Mouse (Mus musculus) neutrophil, adult 83 days (primary cell): Measurements from ENCODE around the gene Olfr1102. TPM values are rescaled to one million over a fixed set of nuclear protein-coding genes. Genes with fewer than 3 reads are reported as not detected.

Experiments
- total RNA-seq, 2 experiments: library from RNA; stranded (reverse); gene quantifications; one replicate each; pipeline ENCODE4 v1.2.4; 2023

Gene Olfr1102
- not detected for total RNA-seq

DNA sequence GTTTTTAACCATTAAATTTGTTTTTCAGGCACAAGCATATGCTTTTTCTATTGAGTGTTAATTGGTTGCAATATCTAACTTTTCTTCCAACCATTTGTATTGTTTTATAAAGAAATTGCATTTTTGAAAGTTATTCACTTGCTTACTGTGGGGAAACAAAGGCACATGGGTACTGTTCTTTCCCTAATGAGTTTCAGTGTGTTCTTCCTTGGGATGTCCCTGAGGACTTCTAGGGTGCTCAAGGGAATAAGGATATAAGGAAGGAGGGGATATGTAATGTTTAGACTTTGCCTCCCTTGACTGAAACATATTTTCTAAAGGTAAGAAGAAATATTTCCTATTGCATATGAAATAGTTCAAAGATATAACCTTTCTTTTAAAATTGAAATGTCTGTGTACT lies at the start of gene Olfr1102:
TSS of gene Olfr1102 (plus strand) at position 301 of the 400 bp plus-strand sequence.

DNA sequence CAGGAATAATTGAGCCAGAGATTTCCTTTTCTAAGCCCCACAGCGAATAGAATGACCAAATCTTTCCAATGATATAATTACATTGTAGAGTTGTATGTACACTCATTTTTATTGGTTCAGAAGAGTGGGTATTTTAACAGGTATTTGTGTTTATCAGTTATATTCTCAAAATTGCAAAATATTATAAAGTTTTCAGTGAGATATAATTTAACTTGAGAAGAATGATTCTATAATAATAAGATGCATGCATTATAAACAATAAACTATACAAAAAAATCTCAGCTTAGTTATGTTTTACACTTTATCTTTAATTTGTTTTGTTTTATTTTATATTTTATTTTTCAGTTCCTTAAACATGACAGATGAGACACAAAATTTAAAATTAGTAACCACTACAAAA lies 37.6 kb upstream of the Olfr1102 start, which contains the start of gene Olfr1099:
TSS of gene Olfr1099 (minus strand) at position 101 of the 400 bp plus-strand sequence.

DNA sequence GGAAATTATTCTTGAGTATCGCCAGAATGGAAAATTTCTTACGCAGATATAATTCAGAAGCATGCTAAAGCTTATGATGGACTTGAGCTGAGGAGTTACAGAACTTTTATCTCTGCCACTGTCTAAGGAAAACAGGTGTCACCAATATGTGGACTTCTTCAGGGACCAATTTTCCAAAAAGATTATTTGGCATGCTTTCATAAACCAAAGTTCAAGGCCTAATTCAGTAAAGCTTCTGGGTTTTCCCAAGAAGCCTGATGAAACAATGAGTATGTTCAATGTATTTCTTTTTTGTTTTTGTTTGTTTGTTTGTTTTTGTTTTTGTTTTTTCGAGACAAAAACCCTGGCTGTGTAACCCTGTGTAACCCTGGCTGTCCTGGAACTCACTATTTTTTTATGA lies 18.3 kb upstream of the Olfr1102 start, which contains the start of gene Olfr1100:
TSS of gene Olfr1100 (minus strand) at position 101 of the 400 bp plus-strand sequence.

DNA sequence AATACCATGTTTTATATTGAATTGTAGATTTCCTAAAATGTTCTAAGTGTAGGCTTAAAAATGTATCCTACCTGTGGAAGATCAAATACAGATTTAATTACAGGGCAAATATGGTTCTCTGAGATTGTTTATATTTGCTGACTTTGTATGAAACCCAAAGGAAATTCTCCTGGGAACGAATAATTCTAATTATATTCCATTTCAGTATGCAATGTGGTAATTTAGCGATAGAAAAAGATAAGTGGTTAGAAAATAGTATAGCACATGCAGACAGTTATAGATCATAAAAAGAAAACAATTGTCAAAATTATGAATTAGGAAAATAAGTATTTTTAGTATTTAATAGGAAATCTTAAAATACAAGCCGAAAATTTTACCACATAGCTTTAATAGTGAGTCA lies 7.1 kb upstream of the Olfr1102 start, which contains the start of gene Olfr1101:
TSS of gene Olfr1101 (minus strand) at position 101 of the 400 bp plus-strand sequence.

DNA sequence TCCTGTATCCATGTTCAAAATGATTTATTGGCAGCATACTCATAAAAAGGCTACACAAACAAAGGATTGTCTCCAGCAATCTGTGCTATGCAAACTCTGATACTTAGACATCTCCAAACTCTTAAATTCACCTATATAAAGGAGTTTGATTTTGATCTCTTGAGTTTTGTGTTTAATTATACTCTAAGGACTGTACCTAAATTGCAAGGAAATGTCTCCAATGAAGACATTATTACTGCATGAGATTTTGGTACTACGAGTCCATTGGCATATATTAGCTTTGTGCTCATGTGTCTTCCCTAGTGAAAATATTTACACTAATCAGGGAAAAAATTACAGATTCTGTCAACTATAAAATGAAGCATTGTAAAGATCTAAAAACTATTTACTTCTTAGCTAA lies 28.8 kb downstream of the Olfr1102 start, which contains the start of gene Olfr1104:
TSS of gene Olfr1104 (minus strand) at position 101 of the 400 bp plus-strand sequence.

DNA sequence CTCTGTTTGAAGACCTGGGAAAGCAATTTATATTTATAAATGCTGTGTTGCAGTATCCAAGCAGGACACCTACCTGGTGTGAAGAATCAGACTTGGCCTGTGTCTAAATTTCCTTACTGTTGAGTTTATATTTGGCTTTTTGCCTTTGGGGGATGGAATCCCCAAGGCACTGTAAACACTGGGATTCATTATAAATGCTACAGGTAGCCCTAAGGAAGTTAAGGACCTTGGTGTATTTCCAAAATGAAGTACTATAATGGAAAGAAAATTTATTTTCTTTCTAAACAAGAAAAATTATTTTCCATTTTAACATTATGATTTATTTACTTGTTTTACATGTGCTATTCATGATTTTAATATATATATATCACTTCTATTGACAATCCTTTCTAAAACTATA lies 38.2 kb downstream of the Olfr1102 start, which contains the start of gene Olfr1105:
TSS of gene Olfr1105 (minus strand) at position 101 of the 400 bp plus-strand sequence.

DNA sequence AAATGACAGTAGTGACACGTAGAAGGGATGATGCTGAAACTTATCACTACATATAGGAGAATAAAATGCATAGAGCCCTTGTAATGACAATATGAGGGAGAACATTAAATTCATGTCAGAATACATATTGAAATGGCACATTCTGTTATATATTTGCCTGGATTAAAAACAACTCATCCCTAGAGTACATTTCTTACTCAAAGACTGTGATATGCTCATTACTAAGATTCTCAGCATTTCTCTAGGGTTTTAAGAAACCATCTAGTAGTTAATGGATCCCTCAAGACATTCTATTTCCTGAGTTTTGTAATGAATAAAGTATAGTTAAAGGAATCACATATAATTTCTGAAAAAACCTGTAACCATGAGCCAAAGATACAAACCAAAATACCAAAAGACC lies 54.0 kb downstream of the Olfr1102 start, which contains the start of gene Olfr1106:
TSS of gene Olfr1106 (minus strand) at position 101 of the 400 bp plus-strand sequence.

Other genes starting within 250 kb of the Olfr1102 start
- gene Olfr1090, start 239.4 kb upstream of the Olfr1102 start, total RNA-seq, result not detected
- gene Olfr1093, start 215.9 kb upstream of the Olfr1102 start, total RNA-seq, result not detected
- gene Olfr141, start 188.4 kb upstream of the Olfr1102 start, total RNA-seq, result not detected
- gene Olfr1094, start 173.7 kb upstream of the Olfr1102 start, total RNA-seq, result not detected
- not detected for gene Olfr1095, start 146.7 kb upstream of the Olfr1102 start, total RNA-seq
- not detected for gene Gm13723, start 123.6 kb upstream of the Olfr1102 start, total RNA-seq
- gene Olfr1097, start 106.2 kb upstream of the Olfr1102 start, total RNA-seq, result not detected
- not detected for gene Olfr1098, start 73.9 kb upstream of the Olfr1102 start, total RNA-seq
- gene Olfr1099, start 37.7 kb upstream of the Olfr1102 start, total RNA-seq, result not detected
- not detected for gene Olfr1100, start 18.4 kb upstream of the Olfr1102 start, total RNA-seq
- gene Olfr1101, start 7.2 kb upstream of the Olfr1102 start, total RNA-seq, result not detected
- not detected for gene Olfr1104, start 28.7 kb downstream of the Olfr1102 start, total RNA-seq
- not detected for gene Olfr1105, start 38.1 kb downstream of the Olfr1102 start, total RNA-seq
- gene Olfr1106, start 53.9 kb downstream of the Olfr1102 start, total RNA-seq, result not detected
- gene Olfr1107, start 77.4 kb downstream of the Olfr1102 start, total RNA-seq, result not detected
- gene Olfr1109, start 97.6 kb downstream of the Olfr1102 start, total RNA-seq, result not detected
- not detected for gene Olfr259, start 116.2 kb downstream of the Olfr1102 start, total RNA-seq
- gene Olfr1110, start 141.9 kb downstream of the Olfr1102 start, total RNA-seq, result not detected
- gene Olfr1111, start 154.2 kb downstream of the Olfr1102 start, total RNA-seq, result not detected
- gene Olfr1112, start 189.4 kb downstream of the Olfr1102 start, total RNA-seq, result not detected
- gene Olfr1113, start 210.6 kb downstream of the Olfr1102 start, total RNA-seq, result not detected
- gene Olfr1115, start 249.6 kb downstream of the Olfr1102 start, total RNA-seq, result not detected